Mouse (Mus musculus) neural tube, embryonic 13.5 days (tissue): Measurements from ENCODE around the gene Ern1. TPM values are rescaled to one million over a fixed set of nuclear protein-coding genes. Genes with fewer than 3 reads are reported as not detected.

Experiments used
- ATAC-seq: fragments of 200-750 bp; cut with Nextera tagmentation; 2 replicates; pipeline ENCODE4 v1.8.0; 2017; ENCODE audit warnings: low read depth, mild to moderate bottlenecking, moderate TSS enrichment, moderate library complexity
- H3K27ac ChIP-seq: fragments of 300-500 bp; sonication (generic); replicated peaks from 2 replicates; pipeline ENCODE4 v1.5.1; 2015; ENCODE audit warnings: moderate library complexity, mild to moderate bottlenecking, inconsistent platforms
- H3K27me3 ChIP-seq: fragments of 300-500 bp; sonication (generic); 2 replicates; pipeline ENCODE4 v1.6.1; 2015; ENCODE audit warnings: mild to moderate bottlenecking, inconsistent platforms
- H3K36me3 ChIP-seq: fragments of 300-500 bp; sonication (generic); 2 replicates; pipeline ENCODE4 v1.6.1; 2015; ENCODE audit warnings: mild to moderate bottlenecking, inconsistent platforms
- H3K4me1 ChIP-seq: fragments of 300-500 bp; sonication (generic); replicated peaks from 2 replicates; pipeline ENCODE4 v1.6.1; 2015; ENCODE audit warnings: inconsistent platforms
- H3K4me2 ChIP-seq: fragments of 300-500 bp; sonication (generic); 2 replicates; pipeline ENCODE4 v1.6.1; 2015; ENCODE audit warnings: inconsistent platforms, mild to moderate bottlenecking, moderate library complexity
- H3K4me3 ChIP-seq: fragments of 300-500 bp; sonication (generic); 2 replicates; pipeline ENCODE4 v1.5.1; 2015; ENCODE audit warnings: mild to moderate bottlenecking, inconsistent platforms
- H3K9ac ChIP-seq: fragments of 300-500 bp; sonication (generic); 2 replicates; pipeline ENCODE4 v1.6.1; 2015; ENCODE audit warnings: moderate library complexity, mild to moderate bottlenecking, inconsistent platforms
- H3K9me3 ChIP-seq: fragments of 300-500 bp; sonication (generic); 2 replicates; pipeline ENCODE4 v1.6.1; 2016; ENCODE audit warnings: inconsistent platforms
- WGBS: fragments of 180-500 bp; shearing (Covaris S2); methylation state at CpG from one replicate; pipeline ENCODE4 v1.1.7; 2015; 5-methylcytosine and 5-hydroxymethylcytosine counted together
- polyA plus RNA-seq: library from polyadenylated mRNA; unstranded; fragments of >200 nt; fragmentation: Nextera tagmentation; extraction: Ambion mirVana; gene quantifications from 2 replicates; pipeline ENCODE4 v1.2.1, GENCODE M21; 2015

Ern1 gene
- polyA plus RNA-seq, 1 experiment from 2014 or later: 5.7 TPM

- no peaks in the 10 kb centered on the region for H3K9me3 ChIP-seq
- H3K36me3 ChIP-seq: no peaks in the 10 kb centered on the region
- H3K4me3 ChIP-seq: peak overlapping the region; percentile 94
- H3K4me1 ChIP-seq: peaks cover 16% of the 10 kb centered on the region
- H3K9ac ChIP-seq: peak overlapping the region; percentile 88
- no peaks in the 10 kb centered on the region for H3K27me3 ChIP-seq
- WGBS: 1% methylated on average over 44 of the region's 86 CpGs
- peak overlapping the region; percentile 91 for H3K4me2 ChIP-seq
- peak overlapping the region; percentile 81 for H3K27ac ChIP-seq
- peak; percentile 86 for ATAC-seq
These were observed 553 bp downstream of the Ern1 start for GRCm38 (mm10) chr11:106486866-106487732.

DNA sequence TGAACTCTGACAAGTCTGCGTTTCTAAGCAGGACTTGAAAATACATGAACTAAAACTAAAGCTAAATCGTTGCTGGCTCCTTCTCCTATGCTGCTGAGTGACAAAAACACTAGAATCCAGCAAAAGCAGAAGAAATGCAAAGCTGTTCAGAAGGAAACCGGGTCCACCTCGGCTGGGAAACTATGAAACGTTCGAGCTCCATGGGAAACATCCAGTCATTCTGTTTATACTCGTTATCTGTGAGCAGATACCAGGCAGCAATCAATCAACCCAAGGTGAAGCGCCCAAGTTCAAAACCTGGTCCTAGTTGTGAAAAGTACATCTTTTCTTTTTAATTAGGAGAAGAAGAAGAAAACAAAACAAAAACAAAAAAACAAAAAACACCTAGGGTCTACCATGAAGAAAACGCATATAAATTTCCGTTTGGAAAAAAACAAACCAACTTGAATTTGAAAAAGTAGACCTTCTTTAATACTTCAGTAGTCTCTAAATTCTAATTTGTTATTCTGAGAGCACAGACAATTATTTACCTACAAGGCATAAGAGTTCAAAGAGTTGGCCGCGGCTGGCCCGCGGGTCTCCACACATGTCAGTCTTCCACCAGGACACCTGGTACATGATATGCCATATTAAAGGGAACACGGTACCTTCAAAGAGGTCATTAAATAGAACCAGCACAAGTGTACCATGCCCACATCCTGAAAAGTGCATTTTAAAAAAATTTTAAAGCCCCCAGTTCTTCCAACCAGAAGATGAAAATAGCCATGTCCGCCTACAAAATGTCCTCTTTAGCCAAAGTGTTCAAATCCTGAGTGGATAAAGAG lies 1.4 kb downstream of the Ern1 start:
- Histone ChIP-seq H3K9ac (peak overlapping the region; percentile 88), H3K27ac (no peak overlapping the region), H3K27me3 (no peaks in the 10 kb centered on the region), H3K4me2 (peak overlapping the region; percentile 91), H3K36me3 (no peaks in the 10 kb centered on the region), H3K9me3 (no peaks in the 10 kb centered on the region), H3K4me1 (peaks cover 16% of the 10 kb centered on the region), H3K4me3 (peak overlapping the region; percentile 94)
- WGBS: 57% methylated on average over 16 of the region's 16 CpGs
- ATAC-seq: no peak

GRCm38 (mm10) chr11:106485611-106486010 lies 2.0 kb downstream of the Ern1 start:
- no peak overlapping the region for H3K9ac ChIP-seq
- no peak for ATAC-seq
- 86% methylated on average over 4 of the region's 4 CpGs for WGBS
- H3K27me3 ChIP-seq: no peaks in the 10 kb centered on the region
- H3K4me3 ChIP-seq: 0 out of 2 replicates have a peak overlapping the region, but pooled peaks have one; percentile 7
- H3K9me3 ChIP-seq: no peaks in the 10 kb centered on the region
- peaks cover 16% of the 10 kb centered on the region for H3K4me1 ChIP-seq
- H3K4me2 ChIP-seq: no peak overlapping the region
- H3K27ac ChIP-seq: no peak overlapping the region
- H3K36me3 ChIP-seq: no peaks in the 10 kb centered on the region

GRCm38 (mm10) chr11:106484875-106485274 lies 2.8 kb downstream of the Ern1 start:
- Histone ChIP-seq H3K4me2 (no peak overlapping the region), H3K9ac (no peak overlapping the region), H3K9me3 (no peaks in the 10 kb centered on the region), H3K36me3 (no peaks in the 10 kb centered on the region), H3K4me3 (no peak overlapping the region), H3K27me3 (no peaks in the 10 kb centered on the region), H3K27ac (no peak overlapping the region), H3K4me1 (peaks cover 16% of the 10 kb centered on the region)
- ATAC-seq: no peak
- 95% methylated on average over 4 of the region's 4 CpGs for WGBS

GRCm38 (mm10) chr11:106482867-106483266 lies 4.8 kb downstream of the Ern1 start:
- no peaks in the 10 kb centered on the region for H3K36me3 ChIP-seq
- no peak for ATAC-seq
- H3K4me1 ChIP-seq: peaks cover 24% of the 10 kb centered on the region
- no peak overlapping the region for H3K27ac ChIP-seq
- H3K27me3 ChIP-seq: no peaks in the 10 kb centered on the region
- H3K4me2 ChIP-seq: no peak overlapping the region
- no peak overlapping the region for H3K4me3 ChIP-seq
- no peaks in the 10 kb centered on the region for H3K9me3 ChIP-seq
- no peak overlapping the region for H3K9ac ChIP-seq
- WGBS: 90% methylated on average over 8 of the region's 8 CpGs

GRCm38 (mm10) chr11:106481651-106482050 lies 6.0 kb downstream of the Ern1 start:
- no peaks in the 10 kb centered on the region for H3K36me3 ChIP-seq
- no peak overlapping the region for H3K4me2 ChIP-seq
- 62% methylated on average over 4 of the region's 4 CpGs for WGBS
- peaks cover 21% of the 10 kb centered on the region for H3K4me1 ChIP-seq
- ATAC-seq: no peak
- H3K9ac ChIP-seq: no peak overlapping the region
- no peaks in the 10 kb centered on the region for H3K9me3 ChIP-seq
- no peak overlapping the region for H3K4me3 ChIP-seq
- H3K27me3 ChIP-seq: no peaks in the 10 kb centered on the region
- H3K27ac ChIP-seq: no peak overlapping the region

DNA sequence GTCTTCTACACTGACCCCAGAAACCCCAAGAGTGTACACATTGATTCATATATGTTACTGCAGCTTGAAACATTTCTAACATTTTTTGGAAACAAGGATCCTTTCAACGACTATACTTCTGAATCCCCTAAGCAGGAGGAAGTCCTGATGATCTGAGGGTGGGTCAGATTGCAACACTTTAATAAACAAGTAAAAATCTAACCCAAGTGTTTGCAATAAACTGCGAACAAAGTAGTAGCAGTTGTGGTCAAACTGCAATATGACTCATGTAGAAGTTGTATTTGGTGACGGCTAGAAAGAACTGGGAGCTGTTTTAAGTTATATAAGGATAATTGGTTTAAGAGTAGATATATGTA lies 7.1 kb downstream of the Ern1 start:
- 92% methylated on average over 3 of the region's 3 CpGs for WGBS
- no peaks in the 10 kb centered on the region for H3K9me3 ChIP-seq
- H3K4me2 ChIP-seq: no peak overlapping the region

DNA sequence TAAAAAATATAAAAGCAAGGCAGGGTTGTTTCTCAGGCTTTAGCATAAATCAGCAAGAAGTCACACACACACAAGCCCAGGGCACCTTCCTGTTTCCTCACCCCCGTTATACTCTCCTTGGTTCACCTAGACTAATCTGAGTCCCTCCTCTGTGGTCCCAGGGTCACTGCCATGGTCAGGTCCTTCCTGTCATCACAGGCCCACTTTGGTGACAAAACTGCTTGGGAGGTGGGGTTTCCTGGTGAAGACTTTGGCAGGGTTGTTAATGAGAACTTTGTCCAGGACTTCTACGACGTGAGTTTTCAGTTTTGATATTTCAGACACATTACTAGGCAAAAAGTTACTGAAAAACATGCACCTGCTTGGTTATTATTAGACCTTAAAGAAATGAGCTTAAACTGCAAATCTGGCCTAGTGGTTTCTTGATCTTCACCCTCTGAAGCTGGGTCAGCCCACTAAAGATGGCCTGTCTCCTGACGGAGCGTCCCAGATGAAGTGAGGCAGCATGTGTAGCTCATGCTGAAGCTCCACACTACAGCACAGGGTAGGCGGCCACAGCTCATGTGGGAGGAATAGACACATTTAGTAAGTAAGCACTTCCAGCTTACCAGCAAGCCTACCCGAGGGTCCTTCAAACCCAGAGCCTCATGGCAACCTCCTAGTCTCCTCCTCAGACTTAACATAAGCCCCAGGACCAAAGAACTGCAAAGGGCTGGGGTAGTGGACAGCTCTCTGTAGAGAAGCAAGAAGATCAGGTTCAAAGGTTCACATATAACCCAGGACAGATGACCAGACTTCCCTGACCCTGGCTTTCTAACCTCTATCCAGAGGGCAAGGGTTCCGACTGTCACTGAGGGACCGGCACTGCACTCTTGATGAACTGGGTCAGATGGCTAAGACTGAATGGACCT lies 7.8 kb downstream of the Ern1 start:
- H3K9me3 ChIP-seq: no peaks in the 10 kb centered on the region
- no peaks in the 10 kb centered on the region for H3K27me3 ChIP-seq
- H3K27ac ChIP-seq: no peak overlapping the region
- no peaks in the 10 kb centered on the region for H3K36me3 ChIP-seq
- peaks cover 8% of the 10 kb centered on the region for H3K4me1 ChIP-seq
- no peak overlapping the region for H3K4me2 ChIP-seq
- H3K9ac ChIP-seq: no peak overlapping the region
- 84% methylated on average over 9 of the region's 9 CpGs for WGBS
- ATAC-seq: no peak
- H3K4me3 ChIP-seq: no peak overlapping the region

More for the DNA sequence above, 7.1 kb downstream of the Ern1 start:
- no peak for ATAC-seq
- Histone ChIP-seq H3K27me3 (no peaks in the 10 kb centered on the region), H3K4me1 (peaks cover 10% of the 10 kb centered on the region), H3K27ac (no peak overlapping the region), H3K4me3 (no peak overlapping the region), H3K36me3 (no peaks in the 10 kb centered on the region), H3K9ac (no peak overlapping the region)

DNA sequence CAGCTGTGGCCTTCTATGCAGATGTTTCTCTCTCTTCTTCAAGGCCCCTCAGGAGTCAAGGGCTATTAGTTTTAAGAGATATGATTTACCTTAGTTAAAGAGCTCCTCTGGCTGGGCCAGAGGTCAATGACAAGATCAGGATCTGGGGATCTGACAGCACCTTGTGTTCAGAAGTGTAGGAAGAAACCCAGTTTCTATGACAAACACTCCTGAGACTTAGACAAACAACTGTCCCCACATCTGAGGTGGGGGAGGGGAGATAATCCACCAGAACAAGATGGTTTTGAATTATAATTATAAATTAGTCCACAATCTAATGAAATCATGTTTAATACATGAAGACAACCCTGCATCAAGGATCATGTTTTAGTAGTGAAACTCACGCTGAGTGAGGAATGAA lies 8.9 kb downstream of the Ern1 start:
- Histone ChIP-seq H3K4me2 (no peak overlapping the region), H3K9me3 (no peaks in the 10 kb centered on the region), H3K27me3 (no peaks in the 10 kb centered on the region), H3K36me3 (no peaks in the 10 kb centered on the region), H3K4me1 (peaks cover 8% of the 10 kb centered on the region), H3K4me3 (no peak overlapping the region), H3K9ac (no peak overlapping the region), H3K27ac (no peak overlapping the region)
- ATAC-seq: no peak
- 34% methylated on average over 1 of the region's 1 CpGs for WGBS

- H3K4me3 ChIP-seq: no peak overlapping the region
- no peak for ATAC-seq
- no peak overlapping the region for H3K27ac ChIP-seq
- no peaks in the 10 kb centered on the region for H3K9me3 ChIP-seq
- H3K9ac ChIP-seq: no peak overlapping the region
- H3K36me3 ChIP-seq: no peaks in the 10 kb centered on the region
- H3K27me3 ChIP-seq: no peaks in the 10 kb centered on the region
- 99% methylated on average over 4 of the region's 4 CpGs for WGBS
- peaks cover 8% of the 10 kb centered on the region for H3K4me1 ChIP-seq
- H3K4me2 ChIP-seq: no peak overlapping the region
These were observed 10.0 kb downstream of the Ern1 start for GRCm38 (mm10) chr11:106477505-106478160.

- no peak overlapping the region for H3K4me3 ChIP-seq
- 93% methylated on average over 1 of the region's 1 CpGs for WGBS
- no peaks in the 10 kb centered on the region for H3K9me3 ChIP-seq
- no peak overlapping the region for H3K4me2 ChIP-seq
- ATAC-seq: no peak
- no peaks in the 10 kb centered on the region for H3K36me3 ChIP-seq
- H3K4me1 ChIP-seq: peaks cover 17% of the 10 kb centered on the region
- no peak overlapping the region for H3K27ac ChIP-seq
- no peak overlapping the region for H3K9ac ChIP-seq
- H3K27me3 ChIP-seq: no peaks in the 10 kb centered on the region
These were observed 12.3 kb downstream of the Ern1 start for GRCm38 (mm10) chr11:106475309-106475708.
